Mouse (Mus musculus) cortical plate, adult 2 months (tissue): Measurements from ENCODE around the gene Fbxo42. TPM values are rescaled to one million over a fixed set of nuclear protein-coding genes. Genes with fewer than 3 reads are reported as not detected.

ENCODE experiments used
- H3K27ac ChIP-seq: fragments of 200-500 bp; 2 replicates; pipeline ENCODE4 v1.5.1; 2012; ENCODE audit warnings: low read length, control low read depth, inconsistent platforms; ENCODE audit not compliant: insufficient read depth
- H3K4me1 ChIP-seq: fragments of 200-500 bp; 2 replicates; pipeline ENCODE4 v1.6.1; 2011; ENCODE audit warnings: low read length; ENCODE audit not compliant: control insufficient read depth, insufficient read depth
- H3K4me3 ChIP-seq: fragments of 200-500 bp; 2 replicates; pipeline ENCODE4 v1.5.1; 2011; ENCODE audit warnings: mild to moderate bottlenecking, low read length, control low read depth; ENCODE audit not compliant: insufficient read depth
- CTCF ChIP-seq: fragments of 200-500 bp; IDR thresholded peaks from 2 replicates; pipeline ENCODE4 v1.5.1; 2011; ENCODE audit warnings: mild to moderate bottlenecking, control low read depth, low read length; ENCODE audit not compliant: insufficient read depth; ENCODE audit errors: extremely low read depth
- POLR2A ChIP-seq: fragments of 200-500 bp; IDR thresholded peaks from 2 replicates; pipeline ENCODE4 v1.6.1; 2011; ENCODE audit warnings: mild to moderate bottlenecking, low read length, control low read depth; ENCODE audit not compliant: insufficient read depth; ENCODE audit errors: extremely low read depth
- polyA plus RNA-seq: library from polyadenylated mRNA; depleted of rRNA; stranded (reverse); fragments of >200 nt; gene quantifications from 2 replicates; pipeline ENCODE4 v1.2.3, GENCODE M21; 2012

The Fbxo42 gene
- polyA plus RNA-seq, 1 experiment = 22.6 TPM

- peak overlapping the region; percentile 94 for H3K27ac ChIP-seq
- peak overlapping the region; percentile 82 for H3K4me3 ChIP-seq
- H3K4me1 ChIP-seq = peaks cover 4% of the 10 kb centered on the region
- TF ChIP-seq POLR2A (no peak), CTCF (no peak)
Measured at GRCm38 (mm10) chr4:141148009-141148801, 492 bp downstream of the Fbxo42 start.

GRCm38 (mm10) chr4:141149116-141149515 is 1.4 kb downstream of the Fbxo42 start:
- Histone ChIP-seq H3K4me3 (peak overlapping the region; percentile 82), H3K4me1 (peaks cover 4% of the 10 kb centered on the region), H3K27ac (no peak overlapping the region)
- TF ChIP-seq POLR2A = no peak
- TF ChIP-seq CTCF = no peak

- Histone ChIP-seq H3K4me3 (no peak overlapping the region), H3K4me1 (peaks cover 9% of the 10 kb centered on the region), H3K27ac (no peak overlapping the region)
- TF ChIP-seq POLR2A (no peak), CTCF (no peak)
Measured at GRCm38 (mm10) chr4:141157485-141157884, 9.8 kb downstream of the Fbxo42 start.

- no peak for TF ChIP-seq CTCF
- TF ChIP-seq POLR2A = no peak
- no peak overlapping the region for H3K27ac ChIP-seq
- H3K4me3 ChIP-seq = no peak overlapping the region
- H3K4me1 ChIP-seq = peaks cover 7% of the 10 kb centered on the region; the same call in 1 of the 2 replicates
Measured at GRCm38 (mm10) chr4:141158609-141159008, 10.9 kb downstream of the Fbxo42 start.

- no peak overlapping the region for H3K4me3 ChIP-seq
- TF ChIP-seq CTCF (no peak), POLR2A (no peak)
- H3K4me1 ChIP-seq = peaks cover 7% of the 10 kb centered on the region; the same call in 1 of the 2 replicates
- H3K27ac ChIP-seq = no peak overlapping the region
Measured at GRCm38 (mm10) chr4:141159093-141159492, 11.4 kb downstream of the Fbxo42 start.

- TF ChIP-seq POLR2A = no peak
- no peak for TF ChIP-seq CTCF
- no peak overlapping the region for H3K27ac ChIP-seq
- H3K4me1 ChIP-seq = peaks cover 7% of the 10 kb centered on the region; the same call in 1 of the 2 replicates
- no peak overlapping the region for H3K4me3 ChIP-seq
Measured at GRCm38 (mm10) chr4:141159666-141160065, 12.0 kb downstream of the Fbxo42 start.

GRCm38 (mm10) chr4:141160193-141160592 is 12.5 kb downstream of the Fbxo42 start:
- Histone ChIP-seq H3K4me1 (peaks cover 7% of the 10 kb centered on the region; the same call in 1 of the 2 replicates), H3K4me3 (no peak overlapping the region), H3K27ac (no peak overlapping the region)
- TF ChIP-seq CTCF = no peak
- TF ChIP-seq POLR2A = no peak

GRCm38 (mm10) chr4:141161699-141162208 is 14.0 kb downstream of the Fbxo42 start:
- H3K4me3 ChIP-seq = no peak overlapping the region
- H3K4me1 ChIP-seq = peaks cover 4% of the 10 kb centered on the region; the same call in 1 of the 2 replicates
- TF ChIP-seq CTCF = no peak
- no peak for TF ChIP-seq POLR2A
- H3K27ac ChIP-seq = no peak overlapping the region

GRCm38 (mm10) chr4:141163729-141164128 is 16.0 kb downstream of the Fbxo42 start:
- no peaks in the 10 kb centered on the region for H3K4me1 ChIP-seq

More at GRCm38 (mm10) chr4:141163729-141164128, 16.0 kb downstream of the Fbxo42 start:
- TF ChIP-seq CTCF (no peak), POLR2A (no peak)
- H3K27ac ChIP-seq = no peak overlapping the region
- no peak overlapping the region for H3K4me3 ChIP-seq
